Mouse (Mus musculus) small intestine, adult 2 months (tissue): Measurements from ENCODE around the gene Adcy5. TPM values are rescaled to one million over a fixed set of nuclear protein-coding genes. Genes with fewer than 3 reads are reported as not detected.

Experiments used
- H3K27ac ChIP-seq: fragments of 200-500 bp; 2 replicates; pipeline ENCODE4 v1.5.1; 2012; ENCODE audit warnings: low read depth, low read length, control low read depth, inconsistent platforms; ENCODE audit not compliant: insufficient read depth
- H3K27me3 ChIP-seq: fragments of 200-500 bp; 2 replicates; pipeline ENCODE4 v1.6.1; 2012; ENCODE audit warnings: mild to moderate bottlenecking, moderate library complexity, low read length, inconsistent platforms; ENCODE audit not compliant: control insufficient read depth, insufficient read depth
- H3K36me3 ChIP-seq: fragments of 200-500 bp; 2 replicates; pipeline ENCODE4 v1.6.1; 2012; ENCODE audit warnings: mild to moderate bottlenecking, low read length, control low read depth, inconsistent platforms; ENCODE audit not compliant: control insufficient read depth, insufficient read depth
- H3K4me1 ChIP-seq: fragments of 200-500 bp; 2 replicates; pipeline ENCODE4 v1.6.1; 2012; ENCODE audit warnings: low read length, inconsistent platforms, mixed read lengths; ENCODE audit not compliant: control insufficient read depth, insufficient read depth, insufficient read length
- H3K4me3 ChIP-seq: fragments of 200-500 bp; 2 replicates; pipeline ENCODE4 v1.5.1; 2012; ENCODE audit warnings: low read depth, mild to moderate bottlenecking, control low read depth, inconsistent platforms, low read length, moderate library complexity
- CTCF ChIP-seq: fragments of 200-500 bp; IDR thresholded peaks from 2 replicates; pipeline ENCODE4 v1.5.1; 2012; ENCODE audit warnings: low read depth, mild to moderate bottlenecking, control low read depth, inconsistent platforms, low read length, moderate library complexity, mixed read lengths; ENCODE audit not compliant: insufficient replicate concordance, insufficient read length; ENCODE audit errors: extremely low read depth
- POLR2A ChIP-seq: fragments of 200-500 bp; IDR thresholded peaks from 2 replicates; pipeline ENCODE4 v1.6.1; 2012; ENCODE audit warnings: low read depth, mild to moderate bottlenecking, control low read depth, inconsistent platforms, low read length, moderate library complexity
- WGBS: fragments of 180-500 bp; shearing (Covaris S2); methylation state at CpG from one replicate; pipeline ENCODE4 v1.1.7; 2018; 5-methylcytosine and 5-hydroxymethylcytosine counted together
- polyA plus RNA-seq: library from polyadenylated mRNA; depleted of rRNA; stranded (reverse); fragments of >200 nt; gene quantifications from 2 replicates; pipeline ENCODE4 v1.2.3, GENCODE M21; 2012

Gene Adcy5
- polyA plus RNA-seq, 1 experiment, result 13.0 TPM

DNA sequence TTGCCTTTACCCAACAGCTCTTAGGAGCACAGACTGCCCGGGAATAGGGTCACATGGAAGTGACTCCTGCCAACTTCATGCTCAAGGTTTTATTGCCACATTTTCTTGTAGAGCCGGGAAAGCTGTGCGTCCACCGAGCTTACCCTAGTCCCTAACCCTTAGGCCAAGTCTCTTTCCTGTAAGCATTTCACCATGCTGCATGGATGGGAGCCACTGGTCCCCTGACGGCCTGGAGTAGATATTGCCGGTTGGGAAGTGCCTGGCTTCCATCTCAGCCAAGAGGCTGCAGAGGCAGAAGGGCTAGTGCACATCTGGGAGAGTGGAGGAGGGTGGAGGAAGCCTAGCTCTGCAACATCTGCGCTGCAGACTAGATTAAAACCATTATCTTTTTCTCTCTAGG is 14.8 kb downstream of the Adcy5 start:
- Histone ChIP-seq H3K27me3 (no peaks in the 10 kb centered on the region), H3K27ac (no peak overlapping the region), H3K36me3 (no peaks in the 10 kb centered on the region), H3K4me1 (no peaks in the 10 kb centered on the region), H3K4me3 (no peak overlapping the region)
- WGBS, result 71% methylated on average over 7 of the region's 7 CpGs
- TF ChIP-seq CTCF (no peak), POLR2A (no peak)

GRCm38 (mm10) chr16:35172195-35172594 is 17.5 kb downstream of the Adcy5 start:
- 81% methylated on average over 5 of the region's 5 CpGs for whole genome bisulfite sequencing
- no peak overlapping the region for H3K4me3 ChIP-seq
- H3K27ac ChIP-seq, result no peak overlapping the region
- H3K36me3 ChIP-seq, result no peaks in the 10 kb centered on the region
- TF ChIP-seq CTCF (no peak), POLR2A (no peak)
- H3K27me3 ChIP-seq, result no peaks in the 10 kb centered on the region
- H3K4me1 ChIP-seq, result no peaks in the 10 kb centered on the region

DNA sequence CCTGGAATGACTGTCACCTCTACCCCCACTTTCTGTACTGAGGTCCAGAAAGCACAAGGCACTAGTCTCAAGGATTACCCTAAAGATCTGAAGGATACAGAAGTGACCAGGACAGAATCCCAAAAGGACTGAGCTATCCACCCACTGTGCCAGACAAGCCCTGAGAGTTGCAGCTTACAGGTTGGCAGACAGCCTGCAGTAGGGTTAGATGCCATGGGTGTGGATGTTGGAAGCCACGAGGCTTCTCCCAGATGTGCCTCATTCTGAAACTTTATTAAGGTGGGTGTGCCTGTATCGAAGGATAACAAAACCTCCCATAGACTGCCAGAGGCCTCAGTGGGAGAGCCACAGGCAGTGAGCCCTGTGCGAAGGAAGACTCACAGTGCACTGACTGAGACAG is 23.8 kb downstream of the Adcy5 start:
- H3K27me3 ChIP-seq, result no peaks in the 10 kb centered on the region
- H3K36me3 ChIP-seq, result no peaks in the 10 kb centered on the region
- no peak overlapping the region for H3K27ac ChIP-seq
- WGBS, result 46% methylated on average over 3 of the region's 3 CpGs
- H3K4me1 ChIP-seq, result no peaks in the 10 kb centered on the region
- TF ChIP-seq POLR2A (no peak), CTCF (no peak)
- no peak overlapping the region for H3K4me3 ChIP-seq

GRCm38 (mm10) chr16:35179082-35179481 is 24.4 kb downstream of the Adcy5 start:
- 46% methylated on average over 8 of the region's 8 CpGs for WGBS
- no peaks in the 10 kb centered on the region for H3K27me3 ChIP-seq
- no peak overlapping the region for H3K4me3 ChIP-seq
- no peaks in the 10 kb centered on the region for H3K4me1 ChIP-seq
- no peak overlapping the region; the same call in 1 of the 2 replicates for H3K27ac ChIP-seq
- TF ChIP-seq CTCF, result no peak
- no peak for TF ChIP-seq POLR2A
- no peaks in the 10 kb centered on the region for H3K36me3 ChIP-seq

DNA sequence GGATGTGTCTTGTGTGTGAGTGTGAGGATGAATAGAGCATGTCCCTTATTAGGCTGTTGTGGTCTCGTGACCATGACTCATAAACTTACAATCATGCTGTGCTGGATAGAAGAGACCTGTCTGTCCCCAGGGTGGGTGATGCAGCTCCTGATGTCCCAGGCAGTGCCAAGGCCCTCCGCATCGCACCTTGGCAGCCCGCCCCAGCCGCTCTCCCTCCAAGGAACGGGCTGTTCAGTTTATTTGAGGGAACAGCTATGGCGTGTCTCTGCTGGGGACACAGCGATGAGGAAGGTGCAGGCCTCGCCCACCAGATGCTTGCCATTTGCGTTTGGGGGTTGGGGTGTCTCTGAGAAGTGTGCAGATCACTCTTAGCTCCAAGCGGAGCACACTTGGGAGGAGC is 28.5 kb downstream of the Adcy5 start:
- no peaks in the 10 kb centered on the region for H3K4me1 ChIP-seq
- H3K4me3 ChIP-seq, result no peak overlapping the region
- no peaks in the 10 kb centered on the region for H3K36me3 ChIP-seq
- TF ChIP-seq CTCF (no peak), POLR2A (no peak)
- H3K27me3 ChIP-seq, result no peaks in the 10 kb centered on the region
- no peak overlapping the region for H3K27ac ChIP-seq
- WGBS, result 60% methylated on average over 11 of the region's 11 CpGs

GRCm38 (mm10) chr16:35188111-35188510 is 33.4 kb downstream of the Adcy5 start:
- H3K27me3 ChIP-seq, result no peaks in the 10 kb centered on the region
- peaks cover 2% of the 10 kb centered on the region; the same call in 1 of the 2 replicates for H3K4me1 ChIP-seq
- H3K27ac ChIP-seq, result no peak overlapping the region
- no peak for TF ChIP-seq CTCF
- TF ChIP-seq POLR2A, result no peak
- 73% methylated on average over 4 of the region's 4 CpGs for WGBS
- H3K36me3 ChIP-seq, result no peaks in the 10 kb centered on the region
- H3K4me3 ChIP-seq, result no peak overlapping the region

DNA sequence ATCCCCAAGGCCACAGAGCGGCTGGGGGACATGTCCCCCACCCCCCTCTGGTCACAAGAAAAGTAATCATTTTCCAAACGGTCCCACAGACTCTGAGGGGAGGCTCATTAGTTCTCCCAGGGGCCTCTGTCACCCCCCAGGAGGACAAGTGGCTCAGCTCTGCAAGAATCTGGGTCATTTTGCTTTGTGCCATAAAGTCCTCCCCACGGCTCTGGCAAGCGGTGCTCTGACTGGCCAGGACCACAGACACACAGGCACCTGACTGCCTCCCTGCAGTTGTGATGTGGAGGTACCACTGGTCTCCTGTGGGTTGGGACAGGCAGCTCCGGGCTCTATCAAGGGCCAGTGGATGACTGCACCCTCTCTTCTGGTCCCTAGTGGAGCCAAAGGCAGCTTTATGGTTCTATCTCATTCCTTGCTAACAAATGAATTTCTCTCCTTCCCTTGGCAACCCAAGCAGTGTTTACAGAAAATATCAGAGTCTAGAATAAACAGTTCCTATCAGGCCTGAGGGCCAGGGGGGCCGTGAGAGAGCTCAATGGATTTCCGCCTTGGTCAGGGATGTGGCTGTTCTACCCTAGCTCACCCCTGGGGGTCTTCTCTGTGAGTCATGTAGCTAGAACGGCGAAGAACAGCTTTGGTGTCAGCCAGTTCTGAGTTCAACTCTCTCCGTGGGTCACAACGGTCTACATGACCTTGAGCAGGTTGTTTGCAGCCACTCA is 34.9 kb downstream of the Adcy5 start:
- H3K27me3 ChIP-seq, result no peaks in the 10 kb centered on the region
- TF ChIP-seq POLR2A (no peak), CTCF (no peak)
- 35% methylated on average over 11 of the region's 11 CpGs for WGBS
- 0 out of 2 replicates have a peak overlapping the region, but pooled peaks have one; percentile 27 for H3K27ac ChIP-seq
- peaks cover 2% of the 10 kb centered on the region; the same call in 1 of the 2 replicates for H3K4me1 ChIP-seq
- H3K4me3 ChIP-seq, result no peak overlapping the region
- H3K36me3 ChIP-seq, result no peaks in the 10 kb centered on the region

DNA sequence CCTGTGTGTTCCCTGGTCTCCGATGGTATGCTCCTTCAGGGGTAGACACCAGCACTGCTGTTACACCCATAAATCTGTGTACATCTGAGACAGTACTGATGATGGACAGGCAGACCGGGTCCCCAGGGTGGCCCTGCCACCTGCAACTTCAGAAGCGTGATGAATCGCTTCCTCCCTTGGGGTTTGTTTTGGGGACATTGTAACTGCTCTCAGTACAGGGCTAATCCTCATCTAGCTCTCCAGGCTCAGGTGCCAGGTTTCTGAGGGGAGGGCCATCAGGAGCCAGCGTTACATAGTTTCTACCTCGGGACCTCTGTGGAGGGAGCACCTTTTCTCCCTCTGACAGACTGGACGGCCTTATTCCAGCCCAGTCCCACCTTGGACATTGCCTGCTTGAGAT is 36.1 kb downstream of the Adcy5 start:
- Histone ChIP-seq H3K4me1 (peaks cover 2% of the 10 kb centered on the region; the same call in 1 of the 2 replicates), H3K36me3 (no peaks in the 10 kb centered on the region), H3K27ac (no peak overlapping the region), H3K27me3 (no peaks in the 10 kb centered on the region), H3K4me3 (no peak overlapping the region)
- 74% methylated on average over 7 of the region's 7 CpGs for WGBS
- TF ChIP-seq POLR2A, result no peak
- no peak for TF ChIP-seq CTCF
